In genomic region chr14:47144326-47144725, GRCm38 (mm10) we compare ENCODE assay signal across 29 mouse cellular contexts.
"Had no signal": no experiment of that assay in that cellular context is flagged by ENCODE, and none has a peak within 500 bp of the region (broad histone marks: within the 10 kb centered on the region; RNA-seq: fewer than 3 reads in every experiment).

No protein-coding gene starts in this region.

- H3K27me3 ChIP-seq: heart, embryonic 15.5 days; hindbrain, embryonic 12.5 days; hindbrain, embryonic 13.5 days; hindbrain, embryonic 15.5 days; intestine, embryonic 15.5 days; kidney, embryonic 15.5 days had no signal

- H3K4me1 ChIP-seq: heart, embryonic 12.5 days; heart, embryonic 13.5 days; heart, embryonic 15.5 days; hindbrain, embryonic 10.5 days; hindbrain, embryonic 12.5 days; hindbrain, embryonic 13.5 days; hindbrain, embryonic 15.5 days; intestine, embryonic 15.5 days; kidney, embryonic 15.5 days had no signal

- H3K4me3 ChIP-seq: heart, embryonic 12.5 days; heart, embryonic 13.5 days; heart, embryonic 15.5 days; hindbrain, embryonic 10.5 days; hindbrain, embryonic 12.5 days; hindbrain, embryonic 13.5 days; hindbrain, embryonic 15.5 days; intestine, embryonic 15.5 days; kidney, embryonic 15.5 days; layer of hippocampus, adult 2 months; left cerebral cortex, adult 2 months had no signal

- H3K36me3 ChIP-seq: heart, embryonic 12.5 days; heart, embryonic 13.5 days; heart, embryonic 15.5 days; hindbrain, embryonic 10.5 days; hindbrain, embryonic 12.5 days; hindbrain, embryonic 13.5 days; hindbrain, embryonic 15.5 days; intestine, embryonic 15.5 days; kidney, embryonic 15.5 days had no signal

- H3K27ac ChIP-seq: heart, embryonic 13.5 days; heart, embryonic 15.5 days; hindbrain, embryonic 10.5 days; hindbrain, embryonic 12.5 days; hindbrain, embryonic 13.5 days; hindbrain, embryonic 14.5 days; hindbrain, embryonic 15.5 days; hindbrain, postnatal 0 days; intestine, embryonic 15.5 days; kidney, embryonic 15.5 days; kidney, postnatal 0 days; layer of hippocampus, adult 2 months; left cerebral cortex, adult 2 months had no signal

- DNase-seq: heart, postnatal 14 days; heart, postnatal 36 days; heart, postnatal 4 days; kidney, adult 11 months; kidney, adult 18-20 months; kidney, adult 2 months; kidney, adult 8-10 months; kidney, adult 9 months; kidney, postnatal 10 days; kidney, postnatal 14 days; kidney, postnatal 25 days; kidney, postnatal 36 days; kidney, postnatal 4 days; layer of hippocampus, adult 9-11 months; layer of hippocampus, postnatal 36 days had no signal

- H3K9me3 ChIP-seq: heart, embryonic 12.5 days; heart, embryonic 15.5 days; hindbrain, embryonic 10.5 days; hindbrain, embryonic 12.5 days; hindbrain, embryonic 13.5 days; hindbrain, embryonic 15.5 days; intestine, embryonic 15.5 days; kidney, embryonic 15.5 days had no signal
